Mouse (Mus musculus): ENCODE measurements around the gene Alk.

Alk gene

DNA sequence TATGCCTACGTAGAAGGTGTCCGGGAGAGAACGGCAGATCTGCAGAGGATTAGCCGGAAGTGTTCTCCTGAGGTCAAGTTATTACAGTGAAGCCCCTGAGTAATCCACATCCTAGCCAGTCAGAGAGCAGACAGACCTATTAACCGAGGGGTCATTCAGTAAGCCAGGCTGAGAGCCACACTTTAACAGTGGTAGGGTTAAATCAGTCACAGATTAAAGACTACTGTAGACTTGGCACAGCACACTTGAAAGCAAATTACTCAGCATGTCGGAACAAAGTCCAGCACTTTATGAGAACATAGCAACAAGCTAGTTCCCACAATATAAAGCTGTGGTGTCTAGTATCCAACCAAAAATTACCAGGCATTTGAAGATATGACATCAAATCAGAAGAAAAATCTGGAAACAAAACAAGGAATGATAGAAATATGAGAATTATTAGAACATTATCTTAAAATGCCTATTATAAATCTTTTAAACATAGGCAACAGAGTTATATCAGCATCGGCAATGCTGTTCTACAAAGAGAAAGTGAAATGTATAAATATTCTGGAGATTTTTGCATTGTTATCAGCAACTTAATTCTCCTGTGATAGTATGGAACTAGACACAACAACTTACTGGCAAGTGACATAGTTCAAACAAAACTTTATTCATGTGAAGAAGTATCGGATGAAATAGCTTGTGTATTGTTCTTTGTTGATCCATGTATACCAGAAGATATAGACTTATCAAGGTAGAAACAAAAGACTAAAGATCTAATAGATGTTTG lies 472.1 kb downstream of the Alk start:
- DNase-seq (ENCODE audit: low spot score): no peak

DNA sequence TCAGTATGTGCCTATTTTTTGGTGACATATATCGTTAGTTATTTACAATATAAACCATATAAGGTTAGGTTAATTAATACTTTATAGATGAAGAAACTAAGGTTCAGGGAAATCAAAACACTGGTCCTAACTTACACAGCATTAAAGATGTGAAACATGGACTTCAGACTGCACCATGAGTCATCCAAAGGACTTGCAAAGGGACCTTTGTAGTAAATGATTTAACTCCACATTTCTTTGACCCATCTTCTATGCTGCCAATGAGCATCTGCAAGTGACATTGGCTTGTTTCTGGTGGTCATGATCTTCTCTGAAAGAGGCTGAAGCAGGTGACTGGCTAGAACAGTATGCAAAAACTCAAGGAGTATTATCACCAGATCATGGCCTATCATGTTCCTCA lies 482.8 kb downstream of the Alk start:
- no peak for DNase-seq (ENCODE audit: low spot score)

DNA sequence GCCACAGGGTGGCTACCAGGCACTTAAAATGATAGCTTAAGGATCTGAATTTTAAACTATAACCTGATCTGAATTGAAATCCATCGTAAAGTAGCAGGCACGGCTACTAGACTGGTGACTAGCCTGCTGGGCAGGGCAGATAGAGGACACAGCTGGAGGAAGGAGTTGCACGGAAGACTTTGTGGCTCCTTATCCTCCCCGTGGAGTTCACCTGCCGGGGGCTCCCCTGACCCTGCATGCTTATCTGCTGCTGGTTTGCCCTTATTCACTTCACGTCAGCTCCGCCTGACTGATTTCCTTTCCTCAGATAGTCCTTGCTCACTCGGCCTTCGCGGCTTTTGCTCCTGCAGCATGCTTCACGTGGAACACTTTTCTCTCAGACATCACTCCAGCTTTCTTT lies 484.1 kb downstream of the Alk start:
- no peak for DNase-seq (ENCODE audit: low spot score)

DNA sequence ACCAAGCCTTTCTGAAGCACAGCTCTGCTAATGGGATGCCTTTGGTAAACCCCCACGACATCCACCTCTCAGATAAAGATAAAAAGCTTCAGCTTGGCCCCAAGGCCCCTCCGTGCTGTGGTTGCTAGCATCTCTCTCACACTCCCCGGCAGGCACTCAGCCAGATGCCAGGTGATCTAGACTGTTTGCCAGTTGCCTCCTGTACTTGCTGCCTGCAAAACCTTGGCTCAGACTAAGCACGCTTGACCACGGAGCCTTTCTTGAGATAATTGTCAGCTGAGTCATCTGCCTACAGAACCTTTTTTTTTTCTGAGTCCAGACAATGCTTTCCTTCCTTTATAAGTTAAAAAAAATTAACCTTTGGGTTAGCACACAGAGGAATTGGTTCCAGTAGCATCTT lies 486.1 kb downstream of the Alk start:
- DNase-seq (ENCODE audit: low spot score): no peak

DNA sequence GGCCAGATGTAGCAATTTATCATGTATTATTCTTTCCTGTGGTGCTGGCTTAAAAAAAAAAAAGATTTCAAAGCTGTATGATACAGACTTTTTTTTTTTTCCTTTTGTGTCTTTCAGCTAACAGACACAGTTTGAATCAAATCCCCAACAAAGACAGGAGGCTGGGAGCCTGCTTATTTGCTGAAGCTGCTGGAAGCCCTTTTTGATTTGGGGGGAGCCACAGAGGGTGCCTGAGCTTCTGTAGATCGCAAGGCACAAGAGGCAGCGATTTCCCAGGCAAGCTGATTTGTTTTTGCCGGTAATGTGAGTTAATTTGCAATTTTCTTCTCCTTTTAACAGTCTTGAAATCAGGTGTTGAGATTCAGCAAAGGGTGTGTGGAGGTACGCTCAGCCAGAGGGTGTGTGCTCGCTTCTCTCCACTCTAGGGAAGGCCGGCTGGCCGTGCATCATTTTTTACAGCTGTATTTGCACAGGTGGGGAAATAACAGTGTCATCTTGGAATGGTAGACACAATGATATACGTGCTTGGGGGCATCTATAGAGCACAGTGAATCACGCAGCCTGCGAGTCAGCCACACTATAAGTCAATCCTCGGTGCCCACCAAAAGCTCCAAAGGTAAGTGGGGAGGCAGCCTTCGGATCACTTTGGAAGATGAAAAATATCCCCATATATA lies 489.0 kb downstream of the Alk start:
- DNase-seq (ENCODE audit: low spot score): peak; percentile 3

DNA sequence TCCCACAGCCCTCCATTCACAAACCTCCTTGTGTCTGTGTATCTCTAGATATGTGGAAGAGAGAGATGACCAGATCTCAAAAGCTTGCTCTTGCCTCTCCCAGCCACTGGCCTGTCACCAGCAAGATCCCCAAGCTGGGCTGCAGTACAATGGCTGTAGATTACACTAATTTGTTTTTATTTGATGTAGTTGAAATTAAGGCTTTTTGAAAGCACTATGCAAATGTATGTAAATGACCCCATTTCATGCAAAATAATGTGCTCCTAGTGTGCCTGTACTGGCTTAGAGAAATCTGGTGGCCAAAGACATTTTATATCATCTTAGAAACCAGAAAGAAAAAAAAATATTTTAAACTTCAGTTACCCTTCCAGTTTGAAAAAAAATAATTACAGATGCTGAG lies 492.4 kb downstream of the Alk start:
- no peak for DNase-seq (ENCODE audit: low spot score)

DNA sequence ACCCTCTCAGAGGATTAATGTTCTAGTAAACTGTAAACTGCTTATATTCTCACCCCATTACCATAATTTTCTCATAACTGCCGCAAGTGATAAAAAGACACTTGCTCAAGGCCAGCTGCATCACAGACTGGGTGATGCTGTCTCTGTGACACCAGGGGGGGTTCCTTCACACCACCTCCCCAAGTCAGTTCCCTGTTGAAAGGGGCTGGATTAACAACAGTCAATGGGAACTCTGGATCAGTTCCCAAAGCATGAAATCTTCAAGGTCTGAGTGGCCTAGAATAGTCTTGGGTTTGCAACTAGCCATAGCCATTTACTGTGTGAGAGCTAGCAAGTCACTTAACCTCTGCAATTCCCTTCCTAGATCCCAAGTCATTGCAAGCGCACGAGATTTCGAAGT lies 492.9 kb downstream of the Alk start:
- DNase-seq (ENCODE audit: low spot score): no peak

DNA sequence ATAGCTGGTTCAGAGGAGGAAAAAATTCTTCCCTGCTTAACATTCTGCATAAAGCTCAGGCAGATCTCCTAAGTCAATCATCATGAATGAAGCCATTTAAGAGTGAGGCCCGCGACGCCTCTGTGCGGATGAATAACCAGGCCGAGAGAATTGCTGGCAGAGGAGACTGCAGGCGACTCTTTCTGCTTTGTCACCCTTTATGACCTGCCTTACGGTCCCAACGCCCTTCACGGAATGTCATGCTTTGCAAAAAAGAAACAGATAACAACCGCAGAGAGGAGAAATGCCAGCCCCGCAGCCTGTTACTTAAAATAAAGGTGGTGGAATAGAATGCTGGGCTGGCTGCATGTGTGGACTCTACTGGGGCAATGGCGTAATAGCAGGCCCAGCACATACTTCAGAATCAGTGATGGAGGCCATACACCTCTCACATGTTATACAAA lies 517.1 kb downstream of the Alk start:
- peak; percentile 19 for DNase-seq (ENCODE audit: low spot score)

DNA sequence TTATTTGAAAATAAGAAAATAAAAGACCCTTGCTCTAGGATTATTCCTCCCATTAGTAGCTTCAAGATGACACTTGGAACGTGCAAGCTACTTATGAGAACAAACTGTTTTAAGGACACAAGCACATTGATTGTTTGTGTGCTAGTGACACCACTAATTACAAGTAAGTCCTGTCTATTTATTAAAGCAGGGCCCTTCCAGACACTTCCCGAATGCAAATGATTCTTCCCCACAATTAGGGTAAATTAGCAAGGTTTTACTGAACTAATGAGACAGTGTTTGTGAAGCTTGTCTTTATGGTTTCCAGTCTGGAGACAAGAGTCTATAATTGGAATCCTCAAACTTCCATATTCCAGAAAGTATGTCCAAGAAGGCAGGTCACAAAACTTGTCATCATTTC lies 523.0 kb downstream of the Alk start:
- no peak for DNase-seq (ENCODE audit: low spot score)

DNA sequence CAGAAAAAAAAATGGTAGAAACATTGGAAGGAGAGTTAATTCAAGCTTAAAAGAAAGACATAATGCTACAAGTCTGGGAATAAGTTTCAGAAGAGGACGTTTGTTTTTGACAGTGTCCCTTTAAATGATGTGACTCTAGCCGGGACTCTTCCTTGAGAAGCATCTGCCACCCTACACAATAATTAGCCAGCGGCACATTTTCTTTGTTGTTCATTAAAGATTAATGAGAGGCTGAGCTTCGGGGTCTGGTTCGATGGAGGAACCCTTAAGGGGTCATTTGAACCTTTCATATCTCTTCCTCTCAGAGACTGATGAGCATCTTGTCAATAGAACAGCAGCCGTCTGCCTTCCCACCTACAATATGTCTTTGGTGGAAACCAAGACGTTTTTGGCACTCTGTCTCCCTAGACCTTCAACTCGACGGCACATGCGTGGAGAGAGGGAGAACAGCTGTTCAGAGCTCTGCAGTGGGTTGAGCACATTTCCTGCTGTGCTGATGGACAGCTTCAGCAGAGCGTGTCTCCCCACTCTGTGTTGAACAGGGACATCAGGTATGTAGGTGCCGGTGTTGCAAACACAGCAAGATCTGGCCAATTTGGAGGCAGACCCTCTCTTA lies 528.0 kb downstream of the Alk start:
- DNase-seq (ENCODE audit: low spot score): peak; percentile 42

DNA sequence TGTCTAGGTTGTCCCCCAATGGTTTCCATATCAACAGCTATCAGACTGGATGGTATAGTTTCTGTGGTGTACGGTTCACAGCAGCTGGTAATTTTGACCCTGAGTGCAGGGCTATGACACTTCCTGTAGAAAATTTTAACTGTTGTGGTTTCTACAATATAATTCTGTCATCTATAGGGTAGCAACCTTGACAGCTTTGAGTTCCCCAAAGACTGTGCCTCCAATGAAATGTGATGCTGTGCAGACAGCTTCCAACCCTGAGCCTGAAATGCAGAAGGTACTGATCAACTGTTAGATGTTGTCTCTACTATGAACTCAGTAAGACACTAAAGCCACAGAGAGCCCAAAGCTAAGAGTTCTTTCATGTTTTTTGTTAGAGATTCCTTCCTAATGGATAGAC lies 532.6 kb downstream of the Alk start:
- DNase-seq (ENCODE audit: low spot score): no peak

DNA sequence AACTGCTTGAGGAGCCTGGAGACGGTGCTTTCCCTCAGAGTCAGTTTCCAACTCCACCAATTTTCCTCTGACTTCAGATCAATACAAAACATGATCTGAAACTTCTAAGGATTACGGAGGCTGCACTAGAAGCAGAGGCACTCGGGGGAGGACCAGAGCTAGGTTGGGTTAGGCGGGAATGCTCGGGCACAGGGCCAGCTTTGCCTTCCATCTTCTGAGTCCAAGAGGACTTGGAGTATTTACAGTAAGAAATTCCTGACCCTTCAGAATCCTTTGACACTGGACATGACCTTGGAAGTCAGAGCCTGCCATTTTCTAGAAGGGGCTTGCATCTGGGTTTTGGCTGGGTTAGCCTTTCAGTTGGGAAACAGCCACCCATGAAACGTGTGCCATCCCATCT lies 536.3 kb downstream of the Alk start:
- no peak for DNase-seq (ENCODE audit: low spot score)

DNA sequence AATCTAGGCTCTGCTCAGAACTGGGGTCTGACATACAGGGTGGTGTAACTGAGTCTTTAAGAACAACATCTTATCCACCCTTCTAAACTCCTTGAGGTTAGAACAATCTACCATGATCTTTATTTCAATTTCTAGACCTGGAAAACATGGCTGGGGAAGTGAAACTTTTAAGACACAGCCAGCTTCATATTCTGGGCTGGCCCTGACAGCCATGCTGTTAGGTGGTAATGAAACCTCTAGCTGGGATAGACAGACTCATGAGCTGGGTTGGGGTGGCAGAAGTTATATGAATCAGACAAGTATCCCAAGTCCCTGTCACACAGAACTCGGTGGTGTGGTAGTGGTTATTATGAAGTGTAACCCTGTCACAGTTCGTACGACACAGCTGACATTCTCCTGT lies 541.4 kb downstream of the Alk start:
- no peak for DNase-seq (ENCODE audit: low spot score)

DNA sequence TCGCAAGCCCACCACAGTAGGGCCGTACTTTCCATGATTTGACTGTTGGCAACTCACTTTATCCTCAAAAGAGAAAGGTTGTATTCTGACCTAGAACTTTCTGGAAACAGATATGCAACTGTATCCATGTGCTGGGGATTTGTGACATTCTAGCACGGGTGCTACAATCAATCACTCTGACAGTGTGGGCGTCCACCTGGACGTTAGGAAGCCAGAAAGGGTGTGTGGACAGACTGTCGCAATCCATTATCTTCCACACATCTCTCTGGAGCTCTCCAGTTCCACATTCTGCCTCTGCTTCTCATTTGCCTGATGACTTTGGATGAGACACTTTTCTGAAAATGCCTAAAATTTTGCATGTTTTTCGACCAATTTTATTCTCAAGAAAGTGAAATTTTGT lies 545.1 kb downstream of the Alk start:
- DNase-seq (ENCODE audit: low spot score): no peak

DNA sequence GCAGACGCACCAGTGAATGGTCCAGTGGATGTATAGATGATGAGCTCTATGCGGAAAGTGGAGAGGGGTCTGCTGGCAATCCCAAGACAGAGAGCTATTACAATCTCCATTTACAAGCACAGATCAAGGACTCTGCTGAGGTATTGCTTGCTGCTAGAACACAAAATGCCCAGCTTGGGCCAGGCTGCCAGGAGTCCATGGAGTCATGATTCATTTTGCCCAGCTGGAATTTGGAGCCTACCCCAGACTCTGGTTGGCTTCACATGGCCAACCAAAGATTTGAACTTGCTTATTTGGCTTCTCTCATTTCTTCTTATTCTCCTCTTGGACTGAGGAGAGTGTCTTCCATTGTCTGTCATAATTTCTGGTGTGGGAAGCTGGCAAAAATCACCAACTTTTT lies 558.8 kb downstream of the Alk start:
- DNase-seq (ENCODE audit: low spot score): no peak

DNA sequence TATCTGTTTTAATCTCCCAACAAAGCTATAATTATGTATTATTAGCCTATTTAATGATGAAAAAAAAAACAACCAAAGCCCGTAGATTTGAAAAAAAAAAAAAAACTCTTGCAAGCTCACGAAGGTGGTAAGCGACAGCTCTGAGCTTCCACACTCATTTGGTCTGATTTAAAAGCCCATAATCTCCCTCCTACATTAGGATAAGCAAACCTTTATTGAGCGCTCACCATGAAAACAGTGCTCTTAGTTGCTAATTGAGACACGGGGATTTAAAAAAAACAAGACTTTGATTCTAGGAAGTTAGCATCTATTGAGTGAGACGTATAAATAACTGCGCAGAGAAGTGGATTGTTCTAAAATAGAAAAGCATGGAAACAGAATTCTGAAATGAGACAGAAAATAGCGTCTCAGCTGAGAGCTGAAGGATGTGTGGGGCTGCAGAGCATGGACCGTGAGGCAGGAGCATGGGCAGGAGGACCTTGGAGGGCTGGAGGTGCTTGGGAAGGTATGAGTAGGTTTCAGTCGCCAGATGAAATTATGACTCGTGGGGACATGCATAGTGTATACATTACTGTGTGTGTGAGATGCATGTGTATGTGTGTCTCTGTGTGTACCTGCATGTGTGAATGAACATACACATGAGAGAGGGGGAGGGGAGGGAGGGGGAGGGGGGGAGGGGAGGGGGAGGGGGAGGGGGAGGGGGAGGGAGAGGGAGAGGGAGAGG lies 560.6 kb downstream of the Alk start:
- no peak for DNase-seq (ENCODE audit: low spot score)

DNA sequence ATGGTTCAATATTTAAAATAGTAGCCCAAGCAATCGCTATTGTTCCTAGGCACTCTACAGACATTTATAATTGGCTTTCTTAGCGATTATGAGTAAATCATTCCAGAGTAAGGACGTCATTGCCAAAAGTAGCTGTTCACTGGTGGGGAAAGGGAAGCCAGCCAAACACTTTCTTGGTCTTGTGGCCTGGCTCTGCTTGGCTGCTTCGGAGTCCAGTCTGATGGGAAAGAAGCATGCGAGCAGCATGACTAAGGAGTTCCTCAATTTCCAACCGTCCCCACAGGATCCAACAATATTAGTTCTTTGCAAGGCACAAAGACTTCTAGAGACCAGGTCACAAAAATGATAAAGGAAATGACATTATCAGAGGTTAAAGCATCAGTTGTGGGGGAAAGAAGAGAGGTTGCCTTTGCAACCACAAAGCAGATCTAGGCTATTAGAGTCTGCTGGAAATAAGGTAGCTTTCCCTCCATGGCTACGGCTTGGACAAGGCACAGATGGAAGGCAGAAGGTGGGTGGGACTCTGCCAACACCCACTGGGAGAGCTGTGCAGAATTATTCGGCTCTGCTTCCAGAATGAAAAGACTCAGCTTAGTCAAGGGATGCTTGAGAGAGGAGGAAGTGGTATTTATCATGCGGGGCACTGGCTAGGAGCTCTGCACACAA lies 561.3 kb downstream of the Alk start:
- no peak for DNase-seq (ENCODE audit: low spot score)

DNA sequence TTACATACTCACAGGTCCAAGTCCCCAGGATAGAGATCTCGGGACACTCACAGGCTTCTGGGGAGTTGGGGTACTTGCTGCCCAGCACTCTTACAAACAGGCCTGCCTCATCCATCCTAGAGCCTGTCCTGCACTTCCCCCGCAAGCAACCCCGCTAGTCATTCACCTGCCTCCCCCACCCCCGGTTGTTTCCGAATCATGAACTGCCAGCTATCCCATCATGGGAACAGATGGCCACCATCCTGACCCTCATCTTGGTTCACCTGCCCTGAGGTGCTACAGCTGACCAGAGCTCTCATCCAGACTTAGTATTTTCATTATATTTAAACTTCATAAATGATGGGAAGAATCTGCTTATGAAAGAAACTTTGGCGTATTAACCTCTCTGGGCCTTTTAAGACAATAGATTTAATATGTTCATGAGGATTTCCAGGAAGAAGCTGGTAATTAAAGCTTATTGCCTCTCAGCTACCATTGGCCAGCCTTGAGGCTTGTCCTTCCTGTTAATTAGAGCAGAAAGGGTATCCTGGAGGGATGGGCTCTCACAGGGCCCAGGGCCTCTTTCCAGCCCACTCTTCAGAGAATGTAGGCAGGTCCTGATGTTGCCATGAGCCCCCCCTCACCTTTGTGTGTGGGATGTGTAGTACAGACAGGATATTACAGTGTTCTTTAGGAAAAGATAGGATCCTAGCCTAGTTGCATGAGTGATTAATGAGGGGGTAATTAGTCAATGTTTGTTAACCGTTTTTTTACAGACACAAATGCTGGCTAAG lies 565.1 kb downstream of the Alk start:
- no peak for DNase-seq (ENCODE audit: low spot score)

DNA sequence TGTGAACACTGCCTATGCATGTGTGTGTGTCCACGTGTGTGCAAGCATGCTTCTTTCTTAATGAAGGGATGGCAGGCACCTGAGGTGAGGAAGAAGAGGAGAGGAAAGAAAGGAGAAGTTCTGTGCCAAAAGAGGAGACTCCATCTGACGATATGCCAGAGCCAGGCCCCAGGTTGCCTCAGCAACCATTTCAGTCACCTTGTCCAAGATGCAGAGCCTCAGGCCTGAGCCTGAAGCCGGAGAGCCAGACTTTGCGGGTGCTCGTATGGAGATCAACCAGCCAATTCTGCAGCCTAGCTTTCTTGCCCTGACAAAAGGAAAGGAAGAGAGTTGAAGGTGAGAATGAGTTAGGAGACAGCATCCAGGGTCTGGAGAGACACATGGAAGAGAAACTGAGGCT lies 566.1 kb downstream of the Alk start:
- no peak for DNase-seq (ENCODE audit: low spot score)

DNA sequence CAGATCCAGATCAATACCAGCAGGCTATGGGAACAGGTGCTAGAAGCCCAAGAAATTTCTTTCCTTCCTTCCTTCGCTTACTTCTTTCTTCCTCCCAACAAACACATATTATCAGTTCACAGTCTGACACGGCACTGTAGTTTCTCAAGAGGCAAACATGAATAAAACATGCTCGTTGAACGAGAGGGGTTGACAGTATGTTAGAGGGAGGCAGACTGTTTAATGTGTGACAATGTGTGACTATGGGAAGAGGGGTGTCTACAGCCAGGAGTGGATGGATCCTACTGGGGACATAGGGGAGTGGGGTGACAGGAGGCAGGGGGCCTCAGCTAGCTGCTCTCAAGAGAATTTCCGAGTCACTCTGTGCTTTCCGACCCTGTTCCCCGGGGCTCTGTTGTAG lies 573.8 kb downstream of the Alk start:
- no peak for DNase-seq (ENCODE audit: low spot score)

DNA sequence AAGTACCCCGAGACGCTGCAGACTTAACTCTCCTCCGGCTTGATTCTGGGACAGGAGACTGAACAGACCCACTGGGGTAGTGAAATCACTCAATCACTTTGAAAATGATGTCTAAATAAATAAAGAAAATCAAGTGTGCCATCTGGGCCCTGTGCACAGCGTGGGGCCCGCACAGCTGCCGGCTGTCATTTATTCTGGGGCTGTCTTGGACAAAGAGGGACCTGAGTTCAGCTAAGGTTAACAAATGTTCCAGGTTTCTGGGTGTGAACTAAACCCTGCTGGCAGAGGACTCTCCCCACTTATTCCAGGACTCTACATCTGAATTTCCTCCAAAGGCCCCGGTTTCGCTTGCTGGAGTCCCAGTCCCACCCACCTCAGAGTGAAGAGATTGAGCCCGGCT lies 581.1 kb downstream of the Alk start:
- no peak for DNase-seq (ENCODE audit: low spot score)

Data from embryo, embryonic 10.5 days (tissue).